13 mouse cellular contexts compared by ENCODE assay signal in genomic region chr10:125121762-125122161, GRCm38 (mm10).
DNase-seq lines count a peak whose midpoint lies in the region; ATAC-seq and TF ChIP-seq lines count a peak whose summit lies in the region.
"Had no signal": no experiment of that assay in that cellular context is flagged by ENCODE, and none has a peak within 500 bp of the region (broad histone marks: within the 10 kb centered on the region; RNA-seq: fewer than 3 reads in every experiment).

No protein-coding gene starts in this region.

- no peaks in the 10 kb centered on the region for H3K36me3 ChIP-seq in forebrain, embryonic 14.5 days (ENCODE audit: control insufficient read depth, insufficient read depth, low read length)
- no peaks in the 10 kb centered on the region for H3K36me3 ChIP-seq in forebrain, embryonic 10.5 days (replicated peaks)
- H3K36me3 ChIP-seq: hindbrain, embryonic 12.5 days; limb, embryonic 15.5 days had no signal

- peak; percentile 76 for DNase-seq in forebrain, embryonic 14.5 days (ENCODE audit: low spot score)
- no peak for DNase-seq in forebrain, embryonic 10.5 days (ENCODE audit: extremely low spot score, low spot score)
- DNase-seq in frontal cortex, postnatal 10 days (ENCODE audit: low spot score in 2 of 2), result peak; percentile 31 to 43
- DNase-seq in layer of hippocampus, postnatal 25 days (ENCODE audit: extremely low spot score in 1 of 2, low spot score in 1 of 2), result peak; percentile 52 to 65
- DNase-seq in right cerebral cortex, postnatal 10 days (ENCODE audit: low spot score in 2 of 2), result peak; percentile 83 to 91
- no peak for DNase-seq in adrenal gland, adult (ENCODE audit: inconsistent age in 2 of 2, low spot score in 1 of 2)
- DNase-seq in embryo, embryonic 10.5 days (ENCODE audit: low spot score), result no peak
- DNase-seq in gastrocnemius, adult 2 months, result no peak
- DNase-seq: thymus, postnatal 36 days had no signal

- no peak overlapping the region for H3K9ac ChIP-seq in forebrain, embryonic 14.5 days (ENCODE audit: low read length)
- H3K9ac ChIP-seq: hindbrain, embryonic 12.5 days; limb, embryonic 15.5 days had no signal

- H3K4me3 ChIP-seq in forebrain, embryonic 14.5 days (ENCODE audit: low read depth, low read length), result no peak overlapping the region
- no peak overlapping the region for H3K4me3 ChIP-seq in forebrain, embryonic 10.5 days
- no peak overlapping the region for H3K4me3 ChIP-seq in gastrocnemius, adult 2 months
- H3K4me3 ChIP-seq: hindbrain, embryonic 12.5 days; limb, embryonic 15.5 days had no signal

- no peak overlapping the region for H3K27ac ChIP-seq in forebrain, embryonic 14.5 days (ENCODE audit: low read depth, low read length)
- H3K27ac ChIP-seq in forebrain, embryonic 10.5 days, result no peak overlapping the region
- no peak overlapping the region for H3K27ac ChIP-seq in gastrocnemius, adult 2 months
- H3K27ac ChIP-seq: hindbrain, embryonic 12.5 days; kidney, postnatal 0 days; limb, embryonic 15.5 days had no signal

- no peaks in the 10 kb centered on the region for H3K9me3 ChIP-seq in forebrain, embryonic 14.5 days (replicated peaks; ENCODE audit: control insufficient read depth, low read length)
- H3K9me3 ChIP-seq in forebrain, embryonic 10.5 days, result no peaks in the 10 kb centered on the region
- H3K9me3 ChIP-seq: hindbrain, embryonic 12.5 days; limb, embryonic 15.5 days had no signal

- TF ChIP-seq CTCF in gastrocnemius, adult 2 months (IDR thresholded peaks at IDR 0.05), result no peak

- intact Hi-C loops in gastrocnemius, adult 2 months (cut with DNase I), result no loop called here

- no peak overlapping the region for H3K4me2 ChIP-seq in forebrain, embryonic 14.5 days (ENCODE audit: low read length)
- H3K4me2 ChIP-seq: hindbrain, embryonic 12.5 days; limb, embryonic 15.5 days; midbrain, embryonic 11.5 days had no signal

- WGBS in forebrain, embryonic 14.5 days, result 77% methylated on average over 5 of the region's 5 CpGs
- WGBS in forebrain, embryonic 10.5 days, result 89% methylated on average over 5 of the region's 5 CpGs

- H3K4me1 ChIP-seq in forebrain, embryonic 14.5 days (ENCODE audit: control insufficient read depth, insufficient read depth, low read length), result no peaks in the 10 kb centered on the region
- H3K4me1 ChIP-seq in forebrain, embryonic 10.5 days, result no peaks in the 10 kb centered on the region
- H3K4me1 ChIP-seq: hindbrain, embryonic 12.5 days; limb, embryonic 15.5 days had no signal

- peak; percentile 76; the same call in 1 of the 2 replicates for ATAC-seq in forebrain, embryonic 14.5 days

- H3K27me3 ChIP-seq in forebrain, embryonic 14.5 days (replicated peaks; ENCODE audit: control insufficient read depth, insufficient read depth, low read length), result no peaks in the 10 kb centered on the region
- H3K27me3 ChIP-seq in forebrain, embryonic 10.5 days (ENCODE audit: poor library complexity, severe bottlenecking), result no peaks in the 10 kb centered on the region
- H3K27me3 ChIP-seq: hindbrain, embryonic 12.5 days; limb, embryonic 15.5 days had no signal

Comparison
In these comparisons a context has a peak if more than half of its experiments do, and no peak if none do; other contexts are left out.
1. DNase-seq: peak in forebrain, embryonic 14.5 days (single experiment), frontal cortex, postnatal 10 days (2 of 2), layer of hippocampus, postnatal 25 days (2 of 2) and right cerebral cortex, postnatal 10 days (2 of 2); none in forebrain, embryonic 10.5 days (single experiment), adrenal gland, adult (0 of 2), embryo, embryonic 10.5 days (single experiment) and gastrocnemius, adult 2 months (single experiment).